Mouse (Mus musculus): Measurements from ENCODE around the gene Abhd12b. TPM values are rescaled to one million over a fixed set of nuclear protein-coding genes. Genes with fewer than 3 reads are reported as not detected.

Gene Abhd12b
- polyA plus RNA-seq, 1 experiment: not detected

GRCm38 (mm10) chr12:70216229-70216800, 62.4 kb downstream of the Abhd12b start:
- WGBS: 48% methylated on average over 16 of the region's 16 CpGs
- no peak overlapping the region for H3K27ac ChIP-seq (ENCODE audit: insufficient read depth, low read length)
- no peak for DNase-seq
- TF ChIP-seq CTCF (IDR thresholded peaks at IDR 0.05; ENCODE audit: borderline replicate concordance, insufficient read depth, low read depth, low read length) (no peak), POLR2A (IDR thresholded peaks at IDR 0.05; ENCODE audit: borderline replicate concordance, insufficient read depth, low read length) (no peak)
- H3K4me1 ChIP-seq (ENCODE audit: control insufficient read depth, insufficient read depth, low read length): peaks cover 4% of the 10 kb centered on the region
- no peak overlapping the region for H3K4me3 ChIP-seq (replicated peaks; ENCODE audit: insufficient read depth, low read depth, low read length)
- no peaks in the 10 kb centered on the region; the same call in 1 of the 2 replicates for H3K27me3 ChIP-seq (ENCODE audit: control insufficient read depth, insufficient read depth, low read length)

DNA sequence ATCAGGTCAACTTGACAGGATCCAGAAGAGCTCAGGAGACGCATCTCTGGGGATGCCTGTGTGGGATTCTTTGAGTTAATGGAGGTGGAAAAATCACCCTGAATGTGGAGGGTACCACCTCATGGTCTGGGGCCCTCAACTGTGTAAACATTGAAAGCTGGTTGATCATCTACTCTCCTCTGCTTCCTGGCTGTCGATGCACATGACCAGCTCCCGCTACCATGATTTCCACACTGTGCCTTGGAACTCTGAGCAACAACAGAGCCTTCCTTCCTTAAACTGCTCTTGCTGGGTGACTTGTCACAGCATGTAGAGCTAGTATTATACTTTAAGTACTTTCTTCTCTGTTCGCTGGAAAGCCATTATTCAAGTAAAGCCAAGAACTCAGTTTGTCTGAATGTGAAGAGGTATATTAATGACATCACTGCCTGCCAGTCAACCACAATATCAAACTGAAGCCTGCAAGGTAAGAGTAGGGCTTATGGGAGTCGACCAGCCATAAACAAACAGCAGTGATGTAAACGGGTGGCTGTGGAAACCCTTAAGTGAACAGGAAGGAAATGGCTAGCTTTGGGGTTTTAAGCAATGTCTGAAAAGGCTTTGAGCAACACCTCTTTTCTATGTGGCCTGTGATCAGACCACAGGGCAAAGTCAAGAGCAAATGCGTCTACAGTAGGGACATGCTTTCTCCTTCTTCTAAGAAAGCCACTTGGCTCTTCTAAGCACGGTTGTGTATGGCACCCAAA, 65.0 kb downstream of the Abhd12b start:
- H3K27me3 ChIP-seq (ENCODE audit: control insufficient read depth, insufficient read depth, low read length): no peaks in the 10 kb centered on the region; the same call in 1 of the 2 replicates
- no peak for TF ChIP-seq CTCF (IDR thresholded peaks at IDR 0.05; ENCODE audit: borderline replicate concordance, insufficient read depth, low read depth, low read length)
- no peak for TF ChIP-seq POLR2A (IDR thresholded peaks at IDR 0.05; ENCODE audit: borderline replicate concordance, insufficient read depth, low read length)
- H3K4me1 ChIP-seq (ENCODE audit: control insufficient read depth, insufficient read depth, low read length): no peaks in the 10 kb centered on the region
- H3K4me3 ChIP-seq (replicated peaks; ENCODE audit: insufficient read depth, low read depth, low read length): no peak overlapping the region
- 93% methylated on average over 8 of the region's 8 CpGs for WGBS
- DNase-seq: no peak
- no peak overlapping the region for H3K27ac ChIP-seq (ENCODE audit: insufficient read depth, low read length)

DNA sequence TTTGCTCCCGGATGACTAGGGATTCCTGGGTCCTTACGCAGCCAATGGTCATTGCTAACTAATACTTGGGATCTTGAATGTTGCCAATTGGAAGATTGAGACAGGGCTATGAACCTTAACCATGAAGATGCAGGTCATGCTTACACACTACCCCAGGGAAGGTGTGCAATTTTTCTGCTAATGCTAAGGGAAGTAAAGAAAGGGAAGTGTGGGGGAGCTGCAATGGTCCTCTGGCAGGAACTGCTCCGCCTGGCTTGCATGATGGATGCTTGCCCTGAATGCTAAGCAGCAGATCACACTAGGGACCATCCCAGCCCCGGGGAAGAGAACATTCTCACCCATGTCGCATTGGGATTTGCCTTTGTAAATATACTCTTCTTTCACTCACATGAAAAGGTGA, 67.5 kb downstream of the Abhd12b start:
- Histone ChIP-seq H3K4me1 (ENCODE audit: control insufficient read depth, insufficient read depth, low read length) (no peaks in the 10 kb centered on the region), H3K27ac (ENCODE audit: insufficient read depth, low read length) (no peak overlapping the region), H3K27me3 (ENCODE audit: control insufficient read depth, insufficient read depth, low read length) (no peaks in the 10 kb centered on the region; the same call in 1 of the 2 replicates), H3K4me3 (replicated peaks; ENCODE audit: insufficient read depth, low read depth, low read length) (no peak overlapping the region)
- 73% methylated on average over 5 of the region's 5 CpGs for WGBS
- DNase-seq: no peak
- TF ChIP-seq CTCF (IDR thresholded peaks at IDR 0.05; ENCODE audit: borderline replicate concordance, insufficient read depth, low read depth, low read length) (no peak), POLR2A (IDR thresholded peaks at IDR 0.05; ENCODE audit: borderline replicate concordance, insufficient read depth, low read length) (no peak)

GRCm38 (mm10) chr12:70223331-70223730, 69.4 kb downstream of the Abhd12b start:
- H3K4me3 ChIP-seq (replicated peaks; ENCODE audit: insufficient read depth, low read depth, low read length): no peak overlapping the region
- H3K4me1 ChIP-seq (ENCODE audit: control insufficient read depth, insufficient read depth, low read length): peaks cover 5% of the 10 kb centered on the region
- TF ChIP-seq CTCF (IDR thresholded peaks at IDR 0.05; ENCODE audit: borderline replicate concordance, insufficient read depth, low read depth, low read length) (no peak), POLR2A (IDR thresholded peaks at IDR 0.05; ENCODE audit: borderline replicate concordance, insufficient read depth, low read length) (no peak)
- DNase-seq: no peak
- 84% methylated on average over 4 of the region's 4 CpGs for WGBS
- H3K27ac ChIP-seq (ENCODE audit: insufficient read depth, low read length): no peak overlapping the region
- peaks cover 3% of the 10 kb centered on the region; the same call in 1 of the 2 replicates for H3K27me3 ChIP-seq (ENCODE audit: control insufficient read depth, insufficient read depth, low read length)

GRCm38 (mm10) chr12:70226655-70227054, 72.7 kb downstream of the Abhd12b start:
- DNase-seq: no peak
- no peak for TF ChIP-seq POLR2A (IDR thresholded peaks at IDR 0.05; ENCODE audit: borderline replicate concordance, insufficient read depth, low read length)
- TF ChIP-seq CTCF (IDR thresholded peaks at IDR 0.05; ENCODE audit: borderline replicate concordance, insufficient read depth, low read depth, low read length): no peak
- H3K27me3 ChIP-seq (ENCODE audit: control insufficient read depth, insufficient read depth, low read length): peaks cover 3% of the 10 kb centered on the region; the same call in 1 of the 2 replicates
- 67% methylated on average over 5 of the region's 5 CpGs for WGBS
- peaks cover 5% of the 10 kb centered on the region for H3K4me1 ChIP-seq (ENCODE audit: control insufficient read depth, insufficient read depth, low read length)
- no peak overlapping the region for H3K27ac ChIP-seq (ENCODE audit: insufficient read depth, low read length)
- H3K4me3 ChIP-seq (replicated peaks; ENCODE audit: insufficient read depth, low read depth, low read length): no peak overlapping the region

DNA sequence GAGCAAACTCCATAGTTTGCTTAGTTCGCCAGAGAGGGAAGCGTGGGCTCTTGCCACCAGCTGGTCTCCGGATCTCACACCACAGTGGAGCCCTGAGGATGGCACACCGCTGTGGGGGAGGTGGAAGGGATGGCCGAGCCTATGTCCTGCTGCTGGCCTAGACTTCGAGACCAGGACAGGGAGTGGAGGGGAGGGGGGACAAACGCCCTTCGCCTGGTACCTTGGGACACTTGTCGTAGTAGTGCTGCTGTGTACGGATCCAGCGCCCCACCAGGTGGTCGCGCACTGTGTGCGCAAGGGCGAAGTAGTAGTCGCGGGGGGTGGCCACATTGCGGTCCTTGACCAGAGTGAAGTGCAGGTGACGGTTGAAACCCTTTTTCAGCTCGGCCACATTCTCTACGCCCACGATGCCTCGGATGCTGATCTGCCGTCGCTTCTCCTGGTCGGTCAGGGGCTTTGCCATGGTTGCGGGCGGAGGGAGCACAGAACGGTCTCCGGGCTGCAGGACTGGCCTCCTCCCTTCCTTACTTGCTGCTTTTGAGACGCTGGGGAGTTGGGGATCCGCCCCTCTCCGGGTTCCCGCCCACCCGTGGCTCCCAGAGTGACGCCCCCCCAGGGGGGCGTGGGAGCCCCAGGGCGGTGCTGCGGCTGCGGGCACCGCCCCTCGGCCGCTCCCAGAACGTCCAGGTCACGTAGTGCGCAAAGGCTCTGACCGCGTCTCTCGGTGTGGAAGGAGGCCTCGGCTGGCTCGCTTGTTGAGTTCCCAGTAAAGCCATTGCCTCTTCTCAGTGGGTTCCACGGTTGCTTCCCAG, 73.4 kb downstream of the Abhd12b start:
- Histone ChIP-seq H3K4me3 (replicated peaks; ENCODE audit: insufficient read depth, low read depth, low read length) (peak overlapping the region; percentile 24), H3K4me1 (ENCODE audit: control insufficient read depth, insufficient read depth, low read length) (peaks cover 5% of the 10 kb centered on the region), H3K27me3 (ENCODE audit: control insufficient read depth, insufficient read depth, low read length) (peaks cover 3% of the 10 kb centered on the region; the same call in 1 of the 2 replicates), H3K27ac (ENCODE audit: insufficient read depth, low read length) (no peak overlapping the region)
- DNase-seq: no peak
- 6% methylated on average over 52 of the region's 52 CpGs for WGBS
- TF ChIP-seq CTCF (IDR thresholded peaks at IDR 0.05; ENCODE audit: borderline replicate concordance, insufficient read depth, low read depth, low read length) (no peak), POLR2A (IDR thresholded peaks at IDR 0.05; ENCODE audit: borderline replicate concordance, insufficient read depth, low read length) (no peak)

- TF ChIP-seq CTCF (IDR thresholded peaks at IDR 0.05; ENCODE audit: borderline replicate concordance, insufficient read depth, low read depth, low read length) (no peak), POLR2A (IDR thresholded peaks at IDR 0.05; ENCODE audit: borderline replicate concordance, insufficient read depth, low read length) (no peak)
- Histone ChIP-seq H3K27ac (ENCODE audit: insufficient read depth, low read length) (no peak overlapping the region), H3K4me1 (ENCODE audit: control insufficient read depth, insufficient read depth, low read length) (peaks cover 5% of the 10 kb centered on the region), H3K4me3 (replicated peaks; ENCODE audit: insufficient read depth, low read depth, low read length) (no peak overlapping the region), H3K27me3 (ENCODE audit: control insufficient read depth, insufficient read depth, low read length) (peaks cover 3% of the 10 kb centered on the region; the same call in 1 of the 2 replicates)
- WGBS: 77% methylated on average over 11 of the region's 11 CpGs
- no peak for DNase-seq
Measured at GRCm38 (mm10) chr12:70228155-70228554, 74.2 kb downstream of the Abhd12b start.
